Mouse (Mus musculus) ovary, adult 18-20 months (tissue): ENCODE measurements around the gene Lingo1.

ENCODE experiments used
- DNase-seq: peaks from one replicate; pipeline ENCODE4 v3.0.0; 2022; ENCODE audit warnings: low spot score, mixed read lengths

The Lingo1 gene

DNA sequence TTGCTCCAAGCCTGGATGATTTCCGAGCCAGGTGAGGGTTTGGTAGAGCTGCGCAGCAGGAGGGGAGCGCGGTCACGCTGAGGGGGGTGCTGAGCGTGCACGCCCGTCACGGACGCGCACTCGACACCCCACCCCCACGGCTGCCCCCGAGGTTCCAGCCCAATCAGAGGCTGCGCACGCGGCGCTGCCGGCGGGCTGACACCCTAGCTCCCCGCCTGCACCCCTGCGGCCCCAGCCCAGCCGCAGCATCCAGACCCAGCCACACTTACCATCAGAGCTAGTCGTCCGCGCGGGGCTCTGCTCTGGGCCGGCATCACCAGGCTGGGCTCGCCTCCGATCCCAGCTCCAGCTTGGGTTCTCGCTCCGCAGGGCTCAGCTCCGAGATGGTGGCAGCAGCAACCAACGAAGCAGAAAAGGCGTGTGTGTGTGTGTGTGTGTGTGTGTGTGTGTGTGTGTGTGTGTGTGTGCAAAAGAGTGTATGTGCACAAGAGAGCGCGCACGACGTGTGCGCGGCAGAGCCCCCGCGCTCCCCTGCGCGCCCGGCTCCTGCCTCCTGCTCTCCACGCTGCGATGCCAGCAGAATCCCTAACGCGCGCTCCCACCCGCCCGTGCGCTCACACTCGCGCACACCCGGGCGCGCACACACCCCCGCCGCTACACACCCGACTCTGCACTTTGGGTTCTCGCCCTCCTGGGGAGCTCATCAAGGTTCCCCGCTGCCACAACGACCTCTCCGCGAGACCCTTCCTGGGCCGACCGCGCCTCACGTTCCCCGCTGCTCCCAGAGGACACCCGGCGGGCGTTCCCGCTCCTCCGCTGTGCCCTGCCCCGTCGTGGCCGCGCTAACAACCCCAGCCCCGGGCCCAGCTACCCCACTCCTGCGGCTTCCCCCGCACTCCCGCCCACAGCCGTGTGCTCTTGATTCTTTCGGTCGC, at the start of gene Lingo1:
Gene Lingo1, minus strand, starts transcription at position 748 of the 935 bp plus-strand sequence.
- DNase-seq = no peak

- DNase-seq = no peak
These were observed 48.4 kb upstream of the Lingo1 start for GRCm38 (mm10) chr9:56844644-56845043.

- DNase-seq = peak; percentile 23
These were observed 47.5 kb upstream of the Lingo1 start for GRCm38 (mm10) chr9:56843679-56844188.

- DNase-seq = no peak
These were observed 46.0 kb upstream of the Lingo1 start for GRCm38 (mm10) chr9:56842303-56842719.

DNA sequence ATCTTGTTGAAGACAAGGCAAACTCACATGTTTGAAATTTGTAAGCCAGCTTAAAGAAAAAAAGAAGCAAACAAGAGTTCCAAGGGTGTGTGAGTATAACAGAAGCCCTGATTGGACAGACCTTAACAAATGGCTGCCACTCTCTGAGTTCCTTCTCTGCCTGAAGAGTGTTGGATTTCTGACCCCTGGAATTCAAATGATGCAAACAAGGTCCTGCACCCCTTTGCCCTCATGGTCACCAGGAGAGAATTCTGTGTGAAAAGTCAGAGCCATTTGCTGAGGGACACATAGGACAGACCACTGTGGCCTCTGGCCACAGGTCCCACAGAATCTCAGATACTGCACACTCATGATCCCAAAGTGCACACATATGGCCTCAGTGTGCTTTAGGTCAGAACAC, 45.6 kb upstream of the Lingo1 start:
- no peak for DNase-seq

- no peak for DNase-seq
These were observed 44.5 kb upstream of the Lingo1 start for GRCm38 (mm10) chr9:56840721-56841120.

GRCm38 (mm10) chr9:56835152-56835551, 38.9 kb upstream of the Lingo1 start:
- DNase-seq = no peak

- DNase-seq = no peak
These were observed 36.6 kb upstream of the Lingo1 start for GRCm38 (mm10) chr9:56832900-56833299.

DNA sequence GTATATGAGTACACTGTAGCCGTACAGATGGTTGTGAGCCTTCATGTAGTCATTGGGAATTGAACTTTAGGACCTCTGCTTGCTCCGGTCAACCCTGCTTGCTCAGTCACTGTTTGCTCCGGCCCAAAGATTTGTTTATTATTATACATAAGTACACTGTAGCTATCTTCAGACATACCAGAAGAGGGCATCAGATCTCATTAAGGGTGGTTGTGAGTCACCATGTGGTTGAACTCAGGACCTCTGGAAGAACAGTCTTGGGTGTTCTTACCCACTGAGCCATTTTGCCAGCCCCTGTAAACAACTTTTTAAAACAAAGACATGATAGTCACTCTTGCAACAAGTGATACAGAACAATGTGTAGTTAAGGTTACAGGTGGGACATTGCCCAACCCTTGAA, 35.6 kb upstream of the Lingo1 start:
- no peak for DNase-seq

DNA sequence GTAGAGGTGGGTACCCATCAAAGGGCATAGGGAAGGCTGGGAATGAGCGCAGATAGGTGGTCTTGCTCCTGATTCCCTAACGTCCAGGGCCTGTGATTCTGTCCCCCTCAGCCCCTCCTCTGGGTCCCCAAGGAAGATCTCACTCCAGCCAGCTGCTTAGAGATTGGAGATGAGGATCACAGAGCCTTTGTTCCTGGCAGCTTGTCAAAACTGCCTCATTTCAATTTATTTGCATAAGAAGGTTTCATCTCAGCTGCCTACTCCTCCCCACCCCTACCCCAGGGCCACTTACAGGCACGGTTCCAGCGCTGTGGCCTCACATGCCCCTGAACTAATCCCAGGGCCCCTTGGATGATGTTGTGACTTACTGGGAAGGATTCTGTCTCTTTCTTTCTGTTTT, 33.9 kb upstream of the Lingo1 start:
- DNase-seq = peak; percentile 46

DNA sequence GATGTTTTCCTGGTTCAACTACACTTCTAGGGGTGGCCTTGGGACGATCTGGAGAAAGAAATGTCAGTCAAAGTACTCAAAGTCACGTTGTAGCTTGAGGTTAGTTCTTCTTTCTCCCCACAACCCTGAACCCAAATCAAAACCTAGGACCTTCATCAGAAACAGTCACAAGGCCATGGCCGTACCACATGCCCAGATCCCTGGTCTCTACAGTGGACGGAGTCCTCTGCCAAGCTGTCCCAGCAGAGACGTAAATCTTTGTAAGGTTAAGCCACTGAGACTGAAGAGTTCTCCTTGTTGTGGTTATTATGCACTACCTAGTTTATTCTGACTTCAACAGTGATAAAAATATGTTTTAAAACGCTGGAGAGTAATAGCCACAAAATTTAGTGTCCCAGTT, 32.6 kb upstream of the Lingo1 start:
- no peak for DNase-seq

DNA sequence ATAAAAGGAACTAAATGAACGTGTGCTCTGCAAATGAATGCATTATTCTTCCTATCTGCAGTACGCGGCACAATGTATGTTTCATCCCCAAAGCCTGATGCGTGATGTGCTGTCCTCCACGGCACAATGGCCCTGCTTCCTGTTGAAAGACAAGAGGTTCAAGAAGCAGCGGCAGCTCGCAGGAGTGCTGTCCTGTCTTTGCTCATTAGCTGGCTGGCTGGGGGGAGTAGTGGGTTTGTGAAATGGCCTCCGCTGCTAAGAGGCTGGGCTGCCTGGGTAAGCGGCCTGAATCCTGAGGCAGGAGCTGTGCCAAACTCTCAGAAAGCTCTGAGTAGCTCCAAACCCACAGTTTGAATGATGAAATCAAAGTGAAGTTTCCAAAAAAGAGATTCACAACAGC, 31.9 kb upstream of the Lingo1 start:
- no peak for DNase-seq

DNA sequence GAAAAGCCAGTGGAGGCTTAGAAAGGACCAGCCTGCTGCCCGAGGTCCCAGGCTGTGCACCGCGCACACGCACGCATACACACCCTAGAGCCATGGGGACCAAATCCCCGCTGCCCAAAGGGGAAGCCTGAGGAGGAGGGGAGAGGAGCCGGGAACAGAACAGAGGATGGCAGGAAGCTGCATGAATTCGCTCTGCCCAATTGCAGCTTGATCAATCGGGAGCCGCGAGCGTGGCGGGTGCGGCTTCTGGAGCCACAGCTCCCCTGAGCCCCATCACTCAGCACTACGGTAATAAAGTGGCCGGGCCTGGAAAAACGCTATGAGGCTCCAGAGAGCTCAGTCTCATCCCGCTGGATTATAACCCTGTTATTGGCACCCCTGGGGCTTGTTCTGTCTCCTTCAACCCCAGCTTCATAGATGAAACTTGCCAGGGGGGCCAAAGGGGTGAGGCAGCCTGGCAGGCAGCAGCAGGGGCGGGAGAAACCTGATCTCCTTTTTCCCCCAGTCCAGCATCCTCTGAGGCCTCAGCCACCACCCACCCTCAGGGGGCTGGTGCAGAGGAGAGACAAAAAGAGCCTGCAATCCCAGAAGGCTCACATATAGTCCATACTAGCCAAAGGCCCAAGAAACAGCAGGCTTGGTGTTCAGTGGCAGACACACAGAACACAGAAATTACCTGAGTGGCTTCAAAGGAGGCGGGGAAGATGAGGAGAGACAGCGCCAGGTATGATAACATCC, 29.4 kb upstream of the Lingo1 start:
- no peak for DNase-seq

DNA sequence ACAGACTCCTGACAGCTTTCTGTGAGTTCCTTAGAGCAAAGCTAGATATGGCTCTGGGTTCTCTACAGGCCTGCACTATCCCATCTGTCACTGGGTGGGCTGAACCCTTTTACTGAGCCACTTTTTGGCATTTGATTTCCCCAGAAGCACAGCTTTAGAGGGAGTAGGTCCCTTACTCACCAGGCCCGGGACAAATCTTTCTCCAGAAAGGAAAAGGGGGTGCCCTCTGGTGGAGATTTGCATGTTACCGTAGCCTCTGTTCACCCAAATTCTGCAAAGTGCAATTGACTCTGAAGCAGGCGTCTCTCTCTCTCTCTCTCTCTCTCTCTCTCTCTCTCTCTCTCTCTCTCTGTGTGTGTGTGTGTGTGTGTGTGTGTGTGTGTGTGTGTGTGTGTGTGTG, 28.6 kb upstream of the Lingo1 start:
- no peak for DNase-seq

DNA sequence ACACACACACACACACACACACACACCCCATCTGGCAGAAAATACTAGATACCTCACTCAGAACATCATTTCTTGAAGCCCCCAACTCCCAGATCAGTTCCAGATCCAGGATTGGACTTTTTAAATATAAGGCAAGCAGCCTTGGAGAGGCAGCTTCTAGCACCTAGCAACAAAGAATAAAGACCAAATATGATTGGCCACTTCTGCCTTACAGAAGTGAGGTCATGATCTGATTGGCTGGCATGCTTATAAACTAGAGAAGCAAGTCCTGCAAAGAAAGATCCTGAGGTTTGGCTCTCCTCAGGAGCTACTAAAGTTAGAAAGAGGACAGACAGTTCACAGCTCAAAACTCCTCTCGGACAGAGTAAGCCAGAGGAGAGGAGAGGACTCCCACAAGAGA, 14.6 kb upstream of the Lingo1 start:
- DNase-seq = no peak

DNA sequence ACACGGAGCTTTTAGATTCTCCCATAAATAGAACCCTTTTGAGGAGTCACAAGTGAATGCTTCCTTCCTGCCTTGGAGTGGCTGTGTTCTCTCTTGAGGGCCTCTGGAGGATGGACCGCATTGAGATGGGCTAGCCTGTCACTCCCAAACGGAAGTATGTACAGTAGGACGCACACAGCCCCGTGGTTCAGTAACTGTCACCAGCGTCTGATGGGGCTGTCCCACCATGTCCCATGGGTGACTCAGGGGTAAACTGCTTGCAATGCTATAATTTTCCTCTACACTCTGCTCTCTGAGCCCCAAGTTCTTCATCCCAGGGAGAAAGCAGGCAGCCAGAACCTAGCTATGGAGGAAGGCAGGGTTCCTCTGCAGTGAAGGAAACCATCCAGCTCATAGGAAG, 11.7 kb upstream of the Lingo1 start:
- no peak for DNase-seq

GRCm38 (mm10) chr9:56803146-56803545, 6.9 kb upstream of the Lingo1 start:
- DNase-seq = no peak

- peak; percentile 15 for DNase-seq
These were observed 1.6 kb upstream of the Lingo1 start for GRCm38 (mm10) chr9:56797876-56798275.

- no peak for DNase-seq
These were observed 426 bp upstream of the Lingo1 start for GRCm38 (mm10) chr9:56796656-56797131.

DNA sequence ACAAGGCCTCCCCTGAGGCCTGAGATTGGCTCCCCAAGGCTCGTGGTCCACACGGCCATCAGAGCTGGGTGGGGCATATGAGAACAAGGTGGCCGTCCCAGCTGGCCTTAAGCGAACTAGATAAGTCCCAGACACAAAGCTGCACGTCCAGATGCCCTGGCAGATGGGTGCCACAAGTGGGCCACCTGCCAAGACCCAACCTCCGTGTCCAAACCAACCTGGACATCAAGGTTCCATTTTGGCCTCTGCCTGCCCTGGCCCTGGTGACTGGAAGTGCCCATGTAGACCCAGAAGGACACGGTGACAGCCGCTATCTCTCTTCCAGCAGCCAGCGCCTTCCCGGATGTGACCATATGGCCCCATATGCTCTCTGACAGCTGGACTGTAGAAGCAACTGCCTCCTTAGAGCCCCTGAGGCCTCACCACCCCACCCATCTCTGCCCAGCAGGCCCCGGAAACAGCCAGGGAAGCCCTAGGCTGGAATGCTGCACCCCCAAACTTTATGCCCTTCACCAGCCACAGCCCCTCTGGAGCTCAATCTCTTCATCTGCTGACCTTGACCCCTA, 4.5 kb downstream of the Lingo1 start:
- DNase-seq = no peak

GRCm38 (mm10) chr9:56784576-56784975, 11.7 kb downstream of the Lingo1 start:
- DNase-seq = no peak
